Mouse (Mus musculus): ENCODE data around the gene Gm37240.

- no peak for TF ChIP-seq HCFC1 (IDR thresholded peaks at IDR 0.05; ENCODE audit: borderline replicate concordance, insufficient read depth, low read length)
- TF ChIP-seq CHD2 (IDR thresholded peaks at IDR 0.05; ENCODE audit: low read depth, low read length), result no peak
- no peak for TF ChIP-seq MAFK (IDR thresholded peaks at IDR 0.05; ENCODE audit: insufficient read depth, low read depth, low read length)
- no peak for TF ChIP-seq ZC3H11A (IDR thresholded peaks at IDR 0.05; ENCODE audit: borderline replicate concordance, low read depth, low read length)
- TF ChIP-seq ZNF384 (IDR thresholded peaks at IDR 0.05; ENCODE audit: low read depth, low read length), result no peak
Observed at GRCm38 (mm10) chr3:84455733-84456417, 1431.4 kb downstream of the Gm37240 start.

Measured in ES-E14 (cell line).